Mouse (Mus musculus) CH12.LX (cell line): ENCODE data around the gene Ppp1r3f. TPM values are rescaled to one million over a fixed set of nuclear protein-coding genes. Genes with fewer than 3 reads are reported as not detected.

Source experiments
- DNase-seq: peaks from one replicate; pipeline ENCODE4 v3.0.0-alpha.2; 2013; ENCODE audit errors: extremely low read depth
- H3K27ac ChIP-seq: 2 replicates; pipeline ENCODE4 v1.5.1; 2012; ENCODE audit warnings: low read depth, mild to moderate bottlenecking, control low read depth, moderate library complexity; ENCODE audit not compliant: insufficient read depth
- H3K27me3 ChIP-seq: replicated peaks from 2 replicates; pipeline ENCODE3; 2012; ENCODE audit warnings: inconsistent platforms
- H3K36me3 ChIP-seq, 2 experiments: replicated peaks in 1 of 2; 2 replicates each; pipeline versions ENCODE3 to v1.6.1; 2012; ENCODE audit warnings: inconsistent platforms in 1 of 2, low read length in 1 of 2, mild to moderate bottlenecking in 1 of 2, mixed read lengths in 1 of 2, moderate library complexity in 1 of 2; ENCODE audit not compliant: control insufficient read depth in 1 of 2, insufficient read depth in 1 of 2
- H3K4me1 ChIP-seq, 2 experiments: 2 replicates each; pipeline ENCODE4 v1.6.1; 2012; ENCODE audit warnings: inconsistent platforms in 1 of 2, moderate library complexity in 1 of 2; ENCODE audit not compliant: insufficient read depth in 2 of 2, control insufficient read depth in 1 of 2
- H3K4me2 ChIP-seq: 2 replicates; pipeline ENCODE4 v1.6.1; 2012; ENCODE audit warnings: low read depth, mild to moderate bottlenecking, control low read depth; ENCODE audit not compliant: poor library complexity, insufficient read depth, severe bottlenecking
- H3K4me3 ChIP-seq, 3 experiments: fragments of 150-350 bp in 1 of 3; sonication (generic) in 1 of 3; replicated peaks in 1 of 3; 2 replicates each; pipeline versions ENCODE3 to v1.5.1; 2011 to 2012; ENCODE audit warnings: low read depth in 2 of 3, low read length in 2 of 3, mild to moderate bottlenecking in 2 of 3, moderate library complexity in 2 of 3, control low read depth in 1 of 3, improper control_type of control experiment in 1 of 3, inconsistent platforms in 1 of 3, mixed read lengths in 1 of 3; ENCODE audit not compliant: poor library complexity in 1 of 3
- H3K79me2 ChIP-seq: replicated peaks from 2 replicates; pipeline ENCODE4 v1.6.1; 2012; ENCODE audit warnings: mild to moderate bottlenecking, moderate library complexity; ENCODE audit not compliant: control insufficient read depth, poor library complexity, insufficient read depth, severe bottlenecking; ENCODE audit errors: extremely low read depth
- H3K9ac ChIP-seq: 2 replicates; pipeline ENCODE4 v1.6.1; 2012; ENCODE audit warnings: low read depth, mild to moderate bottlenecking, control low read depth, moderate library complexity; ENCODE audit not compliant: insufficient read depth
- H3K9me3 ChIP-seq: replicated peaks from 2 replicates; pipeline ENCODE3; 2012; ENCODE audit warnings: low read length, inconsistent platforms, mixed read lengths
- BHLHE40 ChIP-seq: IDR thresholded peaks from 2 replicates; pipeline ENCODE4 v1.6.1; 2011; ENCODE audit warnings: mild to moderate bottlenecking, low read depth, low read length, improper control_type of control experiment
- CHD1 ChIP-seq: IDR thresholded peaks from 2 replicates; pipeline ENCODE4 v1.6.1; 2012; ENCODE audit warnings: low read depth, low read length, improper control_type of control experiment, inconsistent platforms
- CHD2 ChIP-seq: IDR thresholded peaks from 2 replicates; pipeline ENCODE4 v1.6.1; 2011; ENCODE audit warnings: low read length, improper control_type of control experiment
- ETS1 ChIP-seq: conservative IDR thresholded peaks from 2 replicates; pipeline ENCODE4 v1.6.1; 2012; ENCODE audit warnings: low read depth, mild to moderate bottlenecking, inconsistent platforms, low read length, improper control_type of control experiment, moderate library complexity
- KAT2A ChIP-seq: IDR thresholded peaks from 2 replicates; pipeline ENCODE4 v1.6.1; 2012; ENCODE audit warnings: low read length, improper control_type of control experiment, inconsistent platforms; ENCODE audit not compliant: insufficient replicate concordance
- MXI1 ChIP-seq: IDR thresholded peaks from 2 replicates; pipeline ENCODE4 v1.6.1; 2011; ENCODE audit warnings: mild to moderate bottlenecking, low read depth, low read length, improper control_type of control experiment
- NELFE ChIP-seq: IDR thresholded peaks from 2 replicates; pipeline ENCODE4 v1.6.1; 2011; ENCODE audit warnings: low read depth, low read length, improper control_type of control experiment
- POLR2A ChIP-seq: IDR thresholded peaks from 2 replicates; pipeline ENCODE4 v1.6.1; 2011; ENCODE audit warnings: low read depth, mild to moderate bottlenecking, improper control_type of control experiment, low read length
- POLR2AphosphoS2 ChIP-seq: IDR thresholded peaks from 2 replicates; pipeline ENCODE4 v1.6.1; 2011; ENCODE audit warnings: low read depth, low read length, improper control_type of control experiment
- RAD21 ChIP-seq: IDR thresholded peaks from 2 replicates; pipeline ENCODE4 v1.6.1; 2011; ENCODE audit warnings: low read depth, mild to moderate bottlenecking, low read length, improper control_type of control experiment, moderate library complexity
- TCF12 ChIP-seq: IDR thresholded peaks from 2 replicates; pipeline ENCODE4 v1.6.1; 2014; ENCODE audit warnings: low read depth, mild to moderate bottlenecking, inconsistent platforms, low read length, improper control_type of control experiment
- UBTF ChIP-seq: IDR thresholded peaks from 2 replicates; pipeline ENCODE4 v1.6.1; 2012; ENCODE audit warnings: low read depth, mild to moderate bottlenecking, inconsistent platforms, low read length, improper control_type of control experiment, moderate library complexity
- ZNF384 ChIP-seq: IDR thresholded peaks from 2 replicates; pipeline ENCODE4 v1.6.1; 2012; ENCODE audit warnings: low read depth, low read length, improper control_type of control experiment, inconsistent platforms
- dilution Hi-C: fragments of 300-500 bp; cut with MboI; formaldehyde crosslinking; loops from 2 replicates; pipeline ENCODE4 v1.14.3; 2020; ENCODE audit warnings: low sequenced_read_pairs; ENCODE audit not compliant: extremely low pct_unique_long_range_greater_than_20kb, extremely low pct_ligation_motif_present
- in situ Hi-C: fragments of 300-500 bp; cut with MboI; formaldehyde crosslinking; loops from 3 replicates; pipeline ENCODE4 v1.14.3; 2019; ENCODE audit warnings: low sequenced_read_pairs, low pct_ligation_motif_present, low pct_unique_long_range_greater_than_20kb, mixed read lengths
- polyA plus RNA-seq: library from polyadenylated mRNA; unstranded; fragments of >175 nt; gene quantifications from 2 replicates; pipeline ENCODE4 v1.2.1, GENCODE M21; 2012; ENCODE audit warnings: low read depth; ENCODE audit not compliant: insufficient read length
- total RNA-seq, 2 experiments: library from RNA; depleted of rRNA; stranded (reverse); fragments of 300-350 nt in 1 of 2; fragments of >200 nt in 1 of 2; gene quantifications; 2 replicates each; pipeline ENCODE4 v1.2.3; 2012 to 2014

Ppp1r3f gene
- total and polyA plus RNA-seq, 3 experiments: 0.13 to 0.57 (median 0.51) TPM

DNA sequence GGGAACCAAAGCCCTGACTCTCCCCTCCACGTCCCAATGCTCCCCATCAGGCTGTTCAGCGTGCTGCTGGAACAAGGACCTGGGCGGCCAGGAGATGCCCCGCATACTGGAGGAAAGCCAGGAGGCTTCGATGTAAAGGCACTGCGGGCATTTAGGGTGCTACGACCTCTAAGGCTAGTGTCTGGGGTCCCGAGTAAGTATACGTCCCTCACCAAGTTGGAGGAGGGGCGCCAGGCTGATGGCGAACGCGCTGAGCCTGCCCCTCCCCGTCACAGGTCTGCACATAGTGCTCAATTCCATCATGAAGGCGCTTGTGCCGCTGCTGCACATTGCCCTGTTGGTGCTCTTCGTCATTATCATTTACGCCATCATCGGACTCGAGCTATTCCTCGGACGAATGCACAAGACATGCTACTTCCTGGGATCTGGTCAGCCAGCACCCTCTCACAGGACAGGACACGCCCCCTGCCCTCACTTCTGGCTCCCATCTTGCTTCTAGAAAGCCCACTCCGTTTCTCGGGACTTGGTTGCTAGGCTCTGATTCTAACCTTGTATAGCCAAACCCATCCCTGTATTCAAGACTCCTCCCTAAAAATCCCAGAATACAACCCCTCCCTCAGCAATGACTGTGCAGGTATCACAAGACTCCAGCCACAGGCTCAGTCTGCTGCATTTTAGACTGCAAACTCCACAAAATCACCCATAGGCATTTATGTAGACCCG lies 36.6 kb upstream of the Ppp1r3f start:
- in situ Hi-C loops: no loop called here

DNA sequence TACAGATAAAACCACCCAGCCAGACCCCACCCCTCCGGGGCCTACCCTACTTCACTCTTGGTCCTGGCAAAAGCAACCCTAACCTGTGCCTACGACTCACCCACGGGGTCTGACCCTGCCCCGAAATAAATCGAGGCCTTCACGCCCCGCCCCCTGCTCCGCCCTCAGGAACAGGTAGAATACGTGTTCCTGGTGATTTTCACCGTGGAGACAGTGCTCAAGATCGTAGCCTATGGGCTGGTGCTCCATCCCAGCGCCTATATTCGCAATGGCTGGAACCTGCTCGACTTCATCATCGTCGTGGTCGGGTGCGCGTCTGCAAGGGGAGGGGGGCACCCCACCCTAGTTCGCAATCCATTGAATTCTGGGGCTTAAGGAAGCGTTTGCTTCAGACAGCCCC lies 36.0 kb upstream of the Ppp1r3f start:
- Histone ChIP-seq H3K4me2 (no peak overlapping the region), H3K4me3 (no peak overlapping the region), H3K9me3 (no peaks in the 10 kb centered on the region), H3K27me3 (peaks cover 6% of the 10 kb centered on the region), H3K4me1 (no peaks in the 10 kb centered on the region), H3K9ac (no peak overlapping the region), H3K36me3 (no peaks in the 10 kb centered on the region), H3K79me2 (no peaks in the 10 kb centered on the region), H3K27ac (no peak overlapping the region)
- in situ Hi-C loops (no loop called here), dilution Hi-C loops (no loop called here)
- TF ChIP-seq UBTF (no peak), CHD1 (no peak), ZNF384 (no peak), ETS1 (no peak), BHLHE40 (no peak), CHD2 (no peak)
- DNase-seq: no peak

More for the DNA sequence above, 36.6 kb upstream of the Ppp1r3f start:
- peaks cover 6% of the 10 kb centered on the region for H3K27me3 ChIP-seq
- no peak for DNase-seq
- H3K9ac ChIP-seq: no peak overlapping the region
- H3K4me2 ChIP-seq: no peak overlapping the region
- dilution Hi-C loops: no loop called here
- no peak overlapping the region for H3K27ac ChIP-seq
- no peaks in the 10 kb centered on the region for H3K4me1 ChIP-seq
- no peaks in the 10 kb centered on the region for H3K36me3 ChIP-seq
- H3K4me3 ChIP-seq: no peak overlapping the region
- TF ChIP-seq CHD1 (no peak), POLR2AphosphoS2 (no peak), POLR2A (no peak), KAT2A (no peak)
- no peaks in the 10 kb centered on the region for H3K79me2 ChIP-seq
- no peaks in the 10 kb centered on the region for H3K9me3 ChIP-seq

DNA sequence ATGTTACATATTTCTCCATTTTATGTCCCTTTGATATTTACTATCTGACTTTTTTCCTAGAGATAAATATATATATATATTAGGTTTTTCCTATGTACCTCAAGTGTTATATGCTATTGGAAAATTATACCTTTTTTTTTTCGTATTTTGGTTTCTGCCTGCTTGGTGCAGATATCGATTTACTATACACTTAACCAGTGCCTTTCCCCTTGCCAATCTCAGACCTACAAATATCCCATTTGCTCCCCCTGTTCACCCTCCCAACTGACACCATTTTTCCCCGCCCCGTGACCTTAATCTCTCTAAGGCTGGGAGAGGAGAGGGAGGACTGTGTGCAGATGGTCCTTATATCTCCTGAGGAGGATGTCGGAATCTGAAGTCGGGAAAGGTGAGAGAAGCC lies 32.7 kb upstream of the Ppp1r3f start, which contains the start of gene Cacna1f:
TSS of gene Cacna1f (plus strand) at position 301 of the 400 bp plus-strand sequence.
- no peak within 1 kb of the TSS for H3K9ac ChIP-seq
- H3K79me2 ChIP-seq: peaks cover 3% of the 10 kb centered on the region; the same call in 1 of the 2 replicates
- dilution Hi-C loops (no loop called here), in situ Hi-C loops (no loop called here)
- H3K9me3 ChIP-seq: no peaks in the 10 kb centered on the region
- TF ChIP-seq TCF12: no peak
- no peak for TF ChIP-seq MXI1
- no peak for TF ChIP-seq NELFE
- TF ChIP-seq RAD21: no peak
- peaks cover 5 to 18% of the 10 kb centered on the region in 2 experiments for H3K36me3 ChIP-seq
- H3K27me3 ChIP-seq: peaks cover 5% of the 10 kb centered on the region
- DNase-seq: no peak
- H3K27ac ChIP-seq: no peak within 1 kb of the TSS
- H3K4me1 ChIP-seq: peaks cover 3 to 12% of the 10 kb centered on the region in 2 experiments; a peak in 3 of 4 replicates
- H3K4me3 ChIP-seq: no peak within 1 kb of the TSS
- no peak within 1 kb of the TSS for H3K4me2 ChIP-seq
